Mouse (Mus musculus) lung, embryonic 16.5 days (tissue): Measurements from ENCODE around the gene Smarcd2. TPM values are rescaled to one million over a fixed set of nuclear protein-coding genes. Genes with fewer than 3 reads are reported as not detected.

Source experiments
- ATAC-seq: fragments of 200-750 bp; cut with Nextera tagmentation; 2 replicates; pipeline ENCODE4 v1.8.0; 2017; ENCODE audit warnings: low read depth, mild to moderate bottlenecking, moderate library complexity
- H3K27ac ChIP-seq: fragments of 300-500 bp; sonication (generic); 2 replicates; pipeline ENCODE4 v1.5.1; 2014; ENCODE audit warnings: mild to moderate bottlenecking, control low read depth, low read length
- H3K27me3 ChIP-seq: fragments of 300-500 bp; sonication (generic); 2 replicates; pipeline ENCODE4 v1.6.1; 2014; ENCODE audit warnings: low read depth, low read length, mixed read lengths; ENCODE audit not compliant: control insufficient read depth, insufficient read depth
- H3K36me3 ChIP-seq: fragments of 300-500 bp; sonication (generic); 2 replicates; pipeline ENCODE4 v1.6.1; 2014; ENCODE audit warnings: low read length; ENCODE audit not compliant: control insufficient read depth, insufficient read depth
- H3K4me1 ChIP-seq: fragments of 300-500 bp; sonication (generic); replicated peaks from 2 replicates; pipeline ENCODE4 v1.6.1; 2014; ENCODE audit warnings: low read length, mixed read lengths; ENCODE audit not compliant: control insufficient read depth, insufficient read depth
- H3K4me2 ChIP-seq: fragments of 300-500 bp; sonication (generic); 2 replicates; pipeline ENCODE4 v1.6.1; 2014; ENCODE audit warnings: low read depth, low read length, control low read depth
- H3K4me3 ChIP-seq: fragments of 300-500 bp; sonication (generic); 2 replicates; pipeline ENCODE4 v1.5.1; 2014; ENCODE audit warnings: mild to moderate bottlenecking, low read length, control low read depth
- H3K9ac ChIP-seq: fragments of 300-500 bp; sonication (generic); 2 replicates; pipeline ENCODE4 v1.6.1; 2014; ENCODE audit warnings: low read length, control low read depth
- H3K9me3 ChIP-seq: fragments of 300-500 bp; sonication (generic); 2 replicates; pipeline ENCODE4 v1.6.1; 2016; ENCODE audit warnings: low read length; ENCODE audit not compliant: control insufficient read depth
- WGBS: fragments of 180-500 bp; shearing (Covaris S2); extraction: QIAGEN DNeasy Blood & Tissue Kit; methylation state at CpG from one replicate; pipeline ENCODE4 v1.1.7; 2014; 5-methylcytosine and 5-hydroxymethylcytosine counted together
- polyA plus RNA-seq: library from polyadenylated mRNA; unstranded; fragments of >200 nt; fragmentation: Nextera tagmentation; extraction: Ambion mirVana; gene quantifications from 2 replicates; pipeline ENCODE4 v1.2.1, GENCODE M21; 2015

Smarcd2 gene
- polyA plus RNA-seq: 69.3 and 71.4 TPM in 2 replicates

- H3K4me1 ChIP-seq: peaks cover 51% of the 10 kb centered on the region
- H3K27ac ChIP-seq: peak within 1 kb of the TSS; percentile 99
- ATAC-seq: peak; percentile 92
- WGBS: under 1% methylated on average over 69 of the region's 72 CpGs
- no peaks in the 10 kb centered on the region for H3K27me3 ChIP-seq
- H3K36me3 ChIP-seq: no peaks in the 10 kb centered on the region; the same call in 1 of the 2 replicates
- peak within 1 kb of the TSS; percentile 100 for H3K9ac ChIP-seq
- no peaks in the 10 kb centered on the region for H3K9me3 ChIP-seq
- peak within 1 kb of the TSS; percentile 84 for H3K4me2 ChIP-seq
- H3K4me3 ChIP-seq: peak within 1 kb of the TSS; percentile 92
Measured at GRCm38 (mm10) chr11:106272644-106273310, at the start of gene Smarcd2. Gene Smarcd2 (minus strand): TSS chr11:106272972.

- WGBS: 59% methylated on average over 21 of the region's 21 CpGs
- Histone ChIP-seq H3K27me3 (no peaks in the 10 kb centered on the region), H3K27ac (no peak overlapping the region), H3K4me2 (no peak overlapping the region), H3K4me3 (no peak overlapping the region), H3K36me3 (no peaks in the 10 kb centered on the region), H3K9ac (no peak overlapping the region), H3K9me3 (no peaks in the 10 kb centered on the region), H3K4me1 (peaks cover 3% of the 10 kb centered on the region; the same call in 1 of the 2 replicates)
- ATAC-seq: no peak
Measured at GRCm38 (mm10) chr11:106318406-106319366, 45.9 kb upstream of the Smarcd2 start.

GRCm38 (mm10) chr11:106317801-106318200, 45.0 kb upstream of the Smarcd2 start:
- Histone ChIP-seq H3K4me1 (peaks cover 3% of the 10 kb centered on the region; the same call in 1 of the 2 replicates), H3K4me2 (no peak overlapping the region), H3K27ac (no peak overlapping the region), H3K9me3 (no peaks in the 10 kb centered on the region), H3K4me3 (no peak overlapping the region), H3K9ac (no peak overlapping the region), H3K36me3 (no peaks in the 10 kb centered on the region), H3K27me3 (no peaks in the 10 kb centered on the region)
- WGBS: 69% methylated on average over 7 of the region's 7 CpGs
- ATAC-seq: no peak

GRCm38 (mm10) chr11:106316416-106316815, 43.6 kb upstream of the Smarcd2 start:
- no peak overlapping the region for H3K4me2 ChIP-seq
- H3K36me3 ChIP-seq: no peaks in the 10 kb centered on the region
- H3K27me3 ChIP-seq: no peaks in the 10 kb centered on the region
- H3K9ac ChIP-seq: no peak overlapping the region
- H3K4me1 ChIP-seq: peaks cover 3% of the 10 kb centered on the region; the same call in 1 of the 2 replicates
- no peak for ATAC-seq
- no peaks in the 10 kb centered on the region for H3K9me3 ChIP-seq
- no peak overlapping the region for H3K4me3 ChIP-seq
- H3K27ac ChIP-seq: no peak overlapping the region
- 57% methylated on average over 1 of the region's 1 CpGs for WGBS

GRCm38 (mm10) chr11:106314333-106314812, 41.6 kb upstream of the Smarcd2 start, which contains the start of gene Cd79b:
Gene Cd79b (minus strand): TSS chr11:106314762.
- Histone ChIP-seq H3K4me3 (no peak within 1 kb of the TSS; the same call in 1 of the 2 replicates), H3K9me3 (no peaks in the 10 kb centered on the region), H3K36me3 (no peaks in the 10 kb centered on the region), H3K4me2 (peak within 1 kb of the TSS; percentile 15; the same call in 1 of the 2 replicates), H3K27me3 (no peaks in the 10 kb centered on the region), H3K9ac (peak within 1 kb of the TSS; percentile 35; the same call in 1 of the 2 replicates), H3K4me1 (peaks cover 3% of the 10 kb centered on the region; the same call in 1 of the 2 replicates), H3K27ac (peak within 1 kb of the TSS; percentile 38; the same call in 1 of the 2 replicates)
- WGBS: 64% methylated on average over 9 of the region's 9 CpGs
- ATAC-seq: no peak

GRCm38 (mm10) chr11:106313533-106313932, 40.8 kb upstream of the Smarcd2 start:
- peak; percentile 88 for ATAC-seq

GRCm38 (mm10) chr11:106310123-106310522, 37.4 kb upstream of the Smarcd2 start:
- 76% methylated on average over 5 of the region's 5 CpGs for WGBS
- no peak overlapping the region for H3K4me2 ChIP-seq
- H3K27me3 ChIP-seq: no peaks in the 10 kb centered on the region
- H3K9me3 ChIP-seq: no peaks in the 10 kb centered on the region
- no peak overlapping the region for H3K27ac ChIP-seq
- H3K4me3 ChIP-seq: no peak overlapping the region
- ATAC-seq: no peak
- no peak overlapping the region for H3K9ac ChIP-seq
- no peaks in the 10 kb centered on the region for H3K36me3 ChIP-seq
- no peaks in the 10 kb centered on the region for H3K4me1 ChIP-seq

More at GRCm38 (mm10) chr11:106313533-106313932, 40.8 kb upstream of the Smarcd2 start:
- Histone ChIP-seq H3K4me2 (peak overlapping the region; percentile 15), H3K27ac (no peak overlapping the region), H3K27me3 (no peaks in the 10 kb centered on the region), H3K36me3 (no peaks in the 10 kb centered on the region), H3K9me3 (no peaks in the 10 kb centered on the region), H3K4me3 (no peak overlapping the region), H3K9ac (no peak overlapping the region), H3K4me1 (no peaks in the 10 kb centered on the region)
- WGBS: 46% methylated on average over 5 of the region's 5 CpGs

GRCm38 (mm10) chr11:106308162-106308561, 35.4 kb upstream of the Smarcd2 start:
- no peak overlapping the region for H3K4me3 ChIP-seq
- ATAC-seq: no peak
- H3K9me3 ChIP-seq: no peaks in the 10 kb centered on the region
- no peak overlapping the region for H3K27ac ChIP-seq
- H3K27me3 ChIP-seq: no peaks in the 10 kb centered on the region
- no peaks in the 10 kb centered on the region for H3K36me3 ChIP-seq
- H3K9ac ChIP-seq: no peak overlapping the region
- no peaks in the 10 kb centered on the region for H3K4me1 ChIP-seq
- 68% methylated on average over 11 of the region's 11 CpGs for WGBS
- no peak overlapping the region for H3K4me2 ChIP-seq

- no peak overlapping the region for H3K27ac ChIP-seq
- 35% methylated on average over 5 of the region's 5 CpGs for WGBS
- ATAC-seq: no peak
- no peak overlapping the region for H3K4me2 ChIP-seq
- H3K4me3 ChIP-seq: no peak overlapping the region
- H3K36me3 ChIP-seq: no peaks in the 10 kb centered on the region
- no peaks in the 10 kb centered on the region for H3K9me3 ChIP-seq
- no peaks in the 10 kb centered on the region for H3K4me1 ChIP-seq
- H3K27me3 ChIP-seq: no peaks in the 10 kb centered on the region
- H3K9ac ChIP-seq: no peak overlapping the region
Measured at GRCm38 (mm10) chr11:106307432-106307831, 34.7 kb upstream of the Smarcd2 start.
